Mouse (Mus musculus) thymus, postnatal 10 days (tissue): Measurements from ENCODE around the gene Nexn.
A peak's percentile ranks its signal among the peaks of the same experiment; 100 is the strongest.
"Not testable (repeated sequence)": the region's sequence is repeated elsewhere in the genome, so short reads cannot be mapped to it uniquely, and the experiment has no call there.

Experiments used
- DNase-seq, 2 experiments: peaks; one replicate each; pipeline ENCODE4 v3.0.0; 2021; ENCODE audit warnings: low spot score in 2 of 2

Nexn gene

GRCm38 (mm10) chr3:152197246-152197645 lies 68.9 kb downstream of the Nexn start:
- not testable (repeated sequence) for DNase-seq

GRCm38 (mm10) chr3:152193635-152194097 lies 72.5 kb downstream of the Nexn start:
- DNase-seq, result peak; percentile 77

GRCm38 (mm10) chr3:152193177-152193576 lies 73.0 kb downstream of the Nexn start:
- no peak for DNase-seq

- DNase-seq, result no peak
Measured at GRCm38 (mm10) chr3:152192238-152192931, 73.8 kb downstream of the Nexn start.

- no peak for DNase-seq
Measured at GRCm38 (mm10) chr3:152191791-152192237, 74.3 kb downstream of the Nexn start.

- no peak for DNase-seq
Measured at GRCm38 (mm10) chr3:152190679-152191477, 75.3 kb downstream of the Nexn start.

GRCm38 (mm10) chr3:152189306-152189705 lies 76.8 kb downstream of the Nexn start:
- DNase-seq, result no peak
